Mouse (Mus musculus) kidney, postnatal 0 days (tissue): ENCODE results near the gene Chrna1. TPM values are rescaled to one million over a fixed set of nuclear protein-coding genes. Genes with fewer than 3 reads are reported as not detected.

Experiments
- ATAC-seq: fragments of 200-750 bp; cut with Nextera tagmentation; replicated peaks from 2 replicates; pipeline ENCODE4 v1.8.0; 2017; ENCODE audit warnings: low read depth, moderate number of reproducible peaks, moderate TSS enrichment, moderate library complexity; ENCODE audit not compliant: low FRiP score
- DNase-seq: peaks from one replicate; pipeline ENCODE4 v3.0.0-alpha.2; 2016; ENCODE audit warnings: low spot score
- H3K27ac ChIP-seq: fragments of 300-500 bp; sonication (generic); 2 replicates; pipeline ENCODE4 v1.5.1; 2014; ENCODE audit warnings: mild to moderate bottlenecking
- H3K27me3 ChIP-seq: fragments of 300-500 bp; sonication (generic); 2 replicates; pipeline ENCODE4 v1.6.1; 2014; ENCODE audit warnings: low read length, mixed read lengths; ENCODE audit not compliant: insufficient read depth
- H3K36me3 ChIP-seq: fragments of 300-500 bp; sonication (generic); 2 replicates; pipeline ENCODE4 v1.6.1; 2014; ENCODE audit warnings: low read length, mixed read lengths; ENCODE audit not compliant: insufficient read depth
- H3K4me1 ChIP-seq: fragments of 300-500 bp; sonication (generic); replicated peaks from 2 replicates; pipeline ENCODE4 v1.6.1; 2014; ENCODE audit warnings: antibody characterized with exemption, low read length, mixed read lengths; ENCODE audit not compliant: insufficient read depth
- H3K4me2 ChIP-seq: fragments of 300-500 bp; sonication (generic); 2 replicates; pipeline ENCODE4 v1.6.1; 2014; ENCODE audit warnings: mild to moderate bottlenecking, low read length, moderate library complexity, mixed read lengths
- H3K4me3 ChIP-seq: fragments of 300-500 bp; sonication (generic); replicated peaks from 2 replicates; pipeline ENCODE4 v1.5.1; 2014; ENCODE audit warnings: low read depth, low read length
- H3K9ac ChIP-seq: fragments of 300-500 bp; sonication (generic); 2 replicates; pipeline ENCODE4 v1.6.1; 2014; ENCODE audit warnings: low read depth, low read length
- H3K9me3 ChIP-seq: fragments of 300-500 bp; sonication (generic); replicated peaks from 2 replicates; pipeline ENCODE4 v1.6.1; 2016; ENCODE audit warnings: low read length, inconsistent platforms, mixed read lengths
- CTCF ChIP-seq: IDR thresholded peaks from 2 replicates; pipeline ENCODE4 v1.5.1; 2016; ENCODE audit warnings: antibody characterized with exemption, low read depth, mild to moderate bottlenecking, moderate library complexity
- WGBS: fragments of 180-500 bp; shearing (Covaris S2); extraction: QIAGEN DNeasy Blood & Tissue Kit; methylation state at CpG from one replicate; pipeline ENCODE4 v1.1.7; 2014; 5-methylcytosine and 5-hydroxymethylcytosine counted together
- polyA plus RNA-seq: library from polyadenylated mRNA; unstranded; fragments of >200 nt; fragmentation: Nextera tagmentation; extraction: Ambion mirVana; gene quantifications from 2 replicates; pipeline ENCODE4 v1.2.1, GENCODE M21; 2015

The Chrna1 gene
- polyA plus RNA-seq, 1 experiment from 2014 or later, result 0.11 TPM

GRCm38 (mm10) chr2:73566162-73566561, 14.0 kb downstream of the Chrna1 start:
- WGBS, result 15% methylated on average over 7 of the region's 7 CpGs
- H3K4me1 ChIP-seq, result no peaks in the 10 kb centered on the region
- peak; percentile 56 for DNase-seq
- H3K4me3 ChIP-seq, result no peak overlapping the region
- TF ChIP-seq CTCF, result peak; percentile 65
- no peak overlapping the region for H3K27ac ChIP-seq
- H3K9me3 ChIP-seq, result no peaks in the 10 kb centered on the region
- H3K36me3 ChIP-seq, result no peaks in the 10 kb centered on the region
- no peak for ATAC-seq
- no peak overlapping the region for H3K9ac ChIP-seq
- no peak overlapping the region for H3K4me2 ChIP-seq
- H3K27me3 ChIP-seq, result no peaks in the 10 kb centered on the region

GRCm38 (mm10) chr2:73563690-73564089, 16.4 kb downstream of the Chrna1 start:
- no peak overlapping the region for H3K4me3 ChIP-seq
- no peak for DNase-seq
- WGBS, result 37% methylated on average over 7 of the region's 7 CpGs
- no peaks in the 10 kb centered on the region for H3K36me3 ChIP-seq
- H3K4me1 ChIP-seq, result no peaks in the 10 kb centered on the region
- no peaks in the 10 kb centered on the region for H3K27me3 ChIP-seq
- no peak overlapping the region for H3K9ac ChIP-seq
- no peaks in the 10 kb centered on the region for H3K9me3 ChIP-seq
- no peak for ATAC-seq
- no peak overlapping the region for H3K27ac ChIP-seq
- TF ChIP-seq CTCF, result no peak
- no peak overlapping the region for H3K4me2 ChIP-seq

GRCm38 (mm10) chr2:73562656-73563055, 17.5 kb downstream of the Chrna1 start:
- Histone ChIP-seq H3K4me2 (no peak overlapping the region), H3K9me3 (no peaks in the 10 kb centered on the region), H3K27ac (no peak overlapping the region), H3K36me3 (no peaks in the 10 kb centered on the region), H3K9ac (no peak overlapping the region), H3K4me1 (no peaks in the 10 kb centered on the region), H3K27me3 (no peaks in the 10 kb centered on the region), H3K4me3 (no peak overlapping the region)
- WGBS, result 67% methylated on average over 9 of the region's 9 CpGs
- ATAC-seq, result no peak
- DNase-seq, result no peak
- no peak for TF ChIP-seq CTCF

GRCm38 (mm10) chr2:73561665-73562063, 18.5 kb downstream of the Chrna1 start:
- H3K4me2 ChIP-seq, result peak overlapping the region; percentile 67
- H3K27me3 ChIP-seq, result no peaks in the 10 kb centered on the region
- TF ChIP-seq CTCF, result peak; percentile 73
- H3K27ac ChIP-seq, result no peak overlapping the region
- H3K9me3 ChIP-seq, result no peaks in the 10 kb centered on the region
- 9% methylated on average over 8 of the region's 8 CpGs for WGBS
- H3K4me1 ChIP-seq, result no peaks in the 10 kb centered on the region
- 0 out of 2 replicates have a peak overlapping the region, but pooled peaks have one; percentile 27 for H3K4me3 ChIP-seq
- H3K9ac ChIP-seq, result no peak overlapping the region
- DNase-seq, result peak; percentile 85
- H3K36me3 ChIP-seq, result no peaks in the 10 kb centered on the region
- ATAC-seq, result peak; percentile 66; the same call in 1 of the 2 replicates

- Histone ChIP-seq H3K27me3 (no peaks in the 10 kb centered on the region), H3K9me3 (no peaks in the 10 kb centered on the region), H3K4me3 (peak overlapping the region; percentile 27), H3K9ac (peak overlapping the region; percentile 14; the same call in 1 of the 2 replicates), H3K4me1 (no peaks in the 10 kb centered on the region), H3K27ac (no peak overlapping the region), H3K36me3 (no peaks in the 10 kb centered on the region), H3K4me2 (peak overlapping the region; percentile 67)
- ATAC-seq, result peak; percentile 31; the same call in 1 of the 2 replicates
- no peak for DNase-seq
- WGBS, result 3% methylated on average over 18 of the region's 23 CpGs
- TF ChIP-seq CTCF, result no peak
These were observed 19.1 kb downstream of the Chrna1 start for GRCm38 (mm10) chr2:73560899-73561664.

- Histone ChIP-seq H3K9me3 (no peaks in the 10 kb centered on the region), H3K4me1 (no peaks in the 10 kb centered on the region), H3K36me3 (no peaks in the 10 kb centered on the region), H3K27ac (no peak overlapping the region), H3K27me3 (no peaks in the 10 kb centered on the region), H3K4me2 (peak overlapping the region; percentile 67), H3K9ac (0 out of 2 replicates have a peak overlapping the region, but pooled peaks have one; percentile 14), H3K4me3 (peak overlapping the region; percentile 27)
- no peak for ATAC-seq
- DNase-seq, result no peak
- no peak for TF ChIP-seq CTCF
- 47% methylated on average over 7 of the region's 7 CpGs for WGBS
These were observed 19.7 kb downstream of the Chrna1 start for GRCm38 (mm10) chr2:73560445-73560844.
